Mouse (Mus musculus): ENCODE data around the gene Gm5155. TPM values are rescaled to one million over a fixed set of nuclear protein-coding genes. Genes with fewer than 3 reads are reported as not detected.
"Not testable (repeated sequence)": the region's sequence is repeated elsewhere in the genome, so short reads cannot be mapped to it uniquely, and the experiment has no call there.

Gm5155 gene
- polyA plus RNA-seq (2015; fragmentation: Nextera tagmentation; extraction: Ambion mirVana): not detected in 2 replicates

DNA sequence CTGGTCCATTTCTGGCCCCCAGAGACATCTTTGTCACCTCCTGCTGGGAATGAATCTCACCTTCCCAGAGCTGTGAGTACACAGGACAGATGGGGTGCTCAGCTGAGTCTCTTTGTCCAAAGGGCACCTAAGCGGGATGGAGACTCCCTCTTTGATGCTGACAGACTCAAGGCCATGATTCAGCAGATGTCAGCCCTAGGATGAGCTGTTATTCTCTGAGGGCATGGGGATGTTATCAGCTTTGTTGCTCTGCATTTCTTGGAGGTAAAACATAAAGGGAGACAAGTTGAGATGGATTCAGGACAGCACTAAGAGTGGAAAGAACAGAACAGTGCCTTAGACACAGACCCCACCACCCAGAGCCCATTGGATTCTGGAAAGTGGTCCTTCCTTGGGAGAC lies at the start of gene Gm5155:
TSS of gene Gm5155 (plus strand) at position 301 of the 400 bp plus-strand sequence.
- Histone ChIP-seq H3K4me2 (no peak within 1 kb of the TSS), H3K27ac (no peak within 1 kb of the TSS), H3K27me3 (no peaks in the 10 kb centered on the region), H3K4me3 (no peak within 1 kb of the TSS), H3K9me3 (peaks cover 42% of the 10 kb centered on the region), H3K36me3 (no peaks in the 10 kb centered on the region), H3K9ac (no peak within 1 kb of the TSS), H3K4me1 (replicated peaks) (no peaks in the 10 kb centered on the region)
- no peak for ATAC-seq (ENCODE audit: low FRiP score)
- WGBS: 84% methylated on average over 1 of the region's 1 CpGs

DNA sequence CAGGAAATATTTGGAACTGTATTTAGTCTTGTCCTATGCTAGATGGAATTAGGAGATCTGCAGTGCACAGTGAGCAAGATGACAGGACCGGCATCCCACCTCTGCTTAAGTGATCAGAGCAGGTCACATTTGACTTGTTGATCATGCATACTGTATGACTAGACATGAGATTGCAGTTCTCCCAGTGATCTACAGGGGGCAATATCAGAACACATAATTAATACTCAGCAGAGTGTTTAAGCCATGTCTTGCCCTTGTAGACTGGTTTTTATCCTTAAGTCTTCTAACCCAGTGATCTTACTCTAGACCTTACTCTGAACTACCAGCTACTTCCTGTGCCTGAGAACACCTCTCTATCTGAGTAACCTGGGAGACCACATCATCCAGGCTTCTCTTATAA lies 791 bp upstream of the Gm5155 start:
- peaks cover 48% of the 10 kb centered on the region for H3K9me3 ChIP-seq
- H3K4me2 ChIP-seq: no peak overlapping the region
- 90% methylated on average over 1 of the region's 1 CpGs for WGBS

DNA sequence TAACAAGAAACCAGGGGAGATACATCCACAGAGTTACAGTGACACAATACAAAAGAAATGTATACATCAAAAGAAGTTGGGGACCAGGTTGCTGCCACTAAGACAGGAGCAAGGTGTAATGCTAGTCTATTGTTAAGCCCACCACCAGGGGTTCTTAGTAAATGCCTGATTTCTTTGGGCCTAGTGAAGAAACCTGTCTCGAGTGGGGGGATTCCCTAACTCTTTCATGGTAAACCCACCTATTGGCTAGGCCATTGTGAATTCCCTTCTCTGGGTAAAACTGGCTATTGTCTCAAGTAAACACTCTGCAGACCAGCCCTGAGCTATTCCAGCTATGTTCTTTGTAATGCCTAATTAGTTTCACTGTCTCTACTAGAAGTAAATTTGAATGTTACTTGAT lies 23.8 kb downstream of the Gm5155 start:
- H3K27ac ChIP-seq; H3K4me1 ChIP-seq (replicated peaks); H3K9ac ChIP-seq; H3K27me3 ChIP-seq; ATAC-seq (ENCODE audit: low FRiP score); H3K4me3 ChIP-seq; H3K36me3 ChIP-seq; H3K4me2 ChIP-seq: not testable (repeated sequence)
- H3K9me3 ChIP-seq: peaks cover 27% of the 10 kb centered on the region
- 80% methylated on average over 1 of the region's 1 CpGs for WGBS

More for the DNA sequence above, 791 bp upstream of the Gm5155 start:
- no peak for ATAC-seq (ENCODE audit: low FRiP score)
- Histone ChIP-seq H3K36me3 (no peaks in the 10 kb centered on the region), H3K4me3 (no peak overlapping the region), H3K4me1 (replicated peaks) (no peaks in the 10 kb centered on the region), H3K9ac (no peak overlapping the region), H3K27ac (no peak overlapping the region), H3K27me3 (no peaks in the 10 kb centered on the region)

DNA sequence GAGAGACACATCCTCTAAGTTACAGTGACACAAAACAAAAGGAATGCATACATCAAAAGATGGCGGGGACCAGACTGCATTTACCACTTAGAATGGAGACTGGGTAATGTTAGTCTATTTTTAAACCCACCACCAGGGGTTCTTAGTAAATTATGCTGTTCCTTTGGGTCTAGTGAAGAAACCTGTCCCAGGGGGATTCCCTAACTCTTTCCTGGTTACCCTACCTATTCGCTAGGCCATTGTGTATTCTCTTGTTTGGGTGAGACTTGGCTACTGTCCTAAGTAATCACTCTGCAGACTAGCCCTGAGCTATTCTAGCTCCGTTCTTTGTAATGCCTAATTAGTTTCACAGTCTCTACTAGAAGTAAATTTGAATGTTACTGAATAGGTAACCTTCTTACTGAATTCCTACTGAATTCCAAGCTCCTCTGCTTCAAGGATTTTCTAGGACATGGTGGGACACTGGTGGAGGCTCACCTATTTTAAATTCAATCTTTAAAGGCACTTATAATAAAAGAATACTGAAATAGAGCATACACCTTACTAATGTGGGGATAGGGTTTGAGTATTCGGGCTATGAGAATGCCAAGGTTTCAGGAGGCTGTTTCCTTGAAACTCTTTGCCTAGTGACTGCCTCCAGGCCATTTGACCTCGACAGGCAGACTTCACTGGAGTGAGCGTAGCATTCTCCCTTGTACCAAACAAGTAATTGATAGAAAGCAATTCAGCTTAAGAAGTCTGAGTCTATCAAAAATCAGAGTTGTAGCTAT lies 31.8 kb downstream of the Gm5155 start:
- no peak for ATAC-seq (ENCODE audit: low FRiP score)
- WGBS: 78% methylated on average over 6 of the region's 6 CpGs

More for the DNA sequence above, 31.8 kb downstream of the Gm5155 start:
- Histone ChIP-seq H3K4me3 (no peak overlapping the region), H3K9me3 (peaks cover 48% of the 10 kb centered on the region), H3K4me2 (no peak overlapping the region), H3K9ac (no peak overlapping the region), H3K27me3 (no peaks in the 10 kb centered on the region), H3K27ac (no peak overlapping the region), H3K36me3 (no peaks in the 10 kb centered on the region), H3K4me1 (replicated peaks) (no peaks in the 10 kb centered on the region)

Other genes with a start within 250 kb of the Gm5155 start
- not detected in 2 replicates for gene Ceacam5, start 158.5 kb upstream of the Gm5155 start, polyA plus RNA-seq (2015; fragmentation: Nextera tagmentation; extraction: Ambion mirVana)
- not detected in 2 replicates for gene Ceacam14, start 59.1 kb upstream of the Gm5155 start, polyA plus RNA-seq (2015; fragmentation: Nextera tagmentation; extraction: Ambion mirVana)
- not detected in 2 replicates for gene Ceacam11, start 100.4 kb downstream of the Gm5155 start, polyA plus RNA-seq (2015; fragmentation: Nextera tagmentation; extraction: Ambion mirVana)
- not detected in 2 replicates for gene Ceacam13, start 138.1 kb downstream of the Gm5155 start, polyA plus RNA-seq (2015; fragmentation: Nextera tagmentation; extraction: Ambion mirVana)
- gene Ceacam12, start 194.2 kb downstream of the Gm5155 start, polyA plus RNA-seq (2015; fragmentation: Nextera tagmentation; extraction: Ambion mirVana): not detected in 2 replicates

Data from hindbrain, embryonic 13.5 days (tissue).